Mouse (Mus musculus): ENCODE results near the gene Cyp2f2.

Cyp2f2 gene

DNA sequence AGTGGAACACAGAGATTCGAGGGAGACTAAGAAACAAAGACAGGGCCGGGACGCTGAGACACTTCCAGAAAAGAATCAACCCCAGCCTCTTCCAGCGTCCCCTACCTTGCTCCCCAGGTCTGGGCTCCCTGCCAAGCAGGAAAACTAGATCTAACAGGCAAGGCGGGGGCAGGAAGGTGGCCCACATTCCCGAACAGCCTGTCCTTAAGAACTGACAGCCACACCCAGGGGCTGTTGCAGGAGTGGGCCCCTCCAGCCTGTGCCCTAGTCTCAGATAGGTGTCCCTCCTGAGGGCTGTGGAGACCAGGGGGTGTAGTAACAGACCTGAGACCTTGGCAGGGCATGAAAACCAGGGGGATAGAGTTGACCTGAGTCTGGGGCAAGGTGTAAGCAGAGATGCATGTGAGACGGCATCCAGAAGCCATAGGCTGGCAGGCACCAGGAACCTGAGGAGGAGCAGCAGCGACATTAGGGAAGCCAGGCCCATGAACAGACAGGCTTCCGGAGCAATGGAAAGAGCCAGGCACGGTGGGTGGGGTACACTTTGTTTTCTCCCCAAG is 33.6 kb downstream of the Cyp2f2 start, which contains the start of gene Cyp2t4:
Cyp2t4 (plus strand) TSS at position 510 of the 560 bp plus-strand sequence.
- no peak for DNase-seq (ENCODE audit: low read depth, low spot score)

DNA sequence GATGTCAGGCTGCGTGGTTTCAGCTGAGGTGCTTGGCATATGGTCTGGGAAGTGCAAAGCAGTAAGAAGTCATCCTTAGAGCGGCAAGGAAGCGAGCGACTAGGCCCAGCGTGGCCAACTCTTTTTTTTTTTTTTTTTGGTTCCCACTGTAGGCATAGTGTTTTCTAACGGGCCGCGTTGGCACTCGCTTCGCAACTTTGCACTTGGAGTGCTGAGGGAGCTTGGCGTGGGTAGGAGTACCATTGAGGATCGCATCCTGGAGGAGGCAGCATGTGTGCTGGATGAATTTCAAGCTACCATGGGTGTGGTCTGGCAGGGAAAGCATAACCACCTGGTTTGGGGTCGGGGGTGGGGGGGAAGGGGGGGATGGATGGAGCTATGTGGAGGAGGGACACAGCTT is 36.3 kb downstream of the Cyp2f2 start:
- DNase-seq (ENCODE audit: low read depth, low spot score) = no peak

DNA sequence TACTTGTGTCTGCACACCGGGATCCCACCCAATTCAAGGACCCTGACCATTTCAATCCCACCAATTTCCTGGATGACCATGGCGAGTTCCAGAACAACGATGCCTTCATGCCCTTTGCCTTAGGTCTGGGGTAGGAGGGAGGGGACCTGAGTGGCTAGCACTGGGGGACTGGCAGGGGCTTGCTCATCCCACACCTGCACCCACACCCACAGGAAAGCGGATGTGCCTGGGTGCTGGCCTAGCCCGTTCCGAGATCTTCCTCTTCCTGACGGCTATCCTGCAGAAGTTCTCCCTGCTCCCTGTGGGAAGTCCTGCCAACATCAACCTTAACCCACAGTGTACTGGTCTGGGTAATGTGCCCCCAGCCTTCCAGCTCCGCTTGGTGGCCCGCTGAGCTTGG is 38.5 kb downstream of the Cyp2f2 start:
- DNase-seq (ENCODE audit: low read depth, low spot score) = no peak

DNA sequence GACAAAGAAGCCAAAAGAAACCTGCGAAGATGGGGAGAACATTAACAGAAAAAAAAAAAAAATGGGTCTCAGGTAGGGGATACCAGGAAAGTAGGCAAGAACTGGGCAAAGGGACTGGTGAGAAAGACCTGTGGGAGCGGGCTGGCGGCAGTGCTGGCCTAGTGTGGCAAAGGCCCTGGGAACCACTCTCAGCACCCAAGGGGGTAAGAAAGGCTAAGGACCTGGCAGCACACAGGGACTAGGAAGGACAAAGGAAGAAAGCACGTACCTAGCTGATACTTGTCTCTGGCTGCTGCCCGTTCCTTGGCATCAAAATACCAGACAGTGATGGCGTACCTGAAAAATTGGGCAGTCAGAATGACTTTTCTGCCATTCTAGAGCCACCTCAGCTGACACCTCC is 39.5 kb downstream of the Cyp2f2 start:
- no peak for DNase-seq (ENCODE audit: low read depth, low spot score)

DNA sequence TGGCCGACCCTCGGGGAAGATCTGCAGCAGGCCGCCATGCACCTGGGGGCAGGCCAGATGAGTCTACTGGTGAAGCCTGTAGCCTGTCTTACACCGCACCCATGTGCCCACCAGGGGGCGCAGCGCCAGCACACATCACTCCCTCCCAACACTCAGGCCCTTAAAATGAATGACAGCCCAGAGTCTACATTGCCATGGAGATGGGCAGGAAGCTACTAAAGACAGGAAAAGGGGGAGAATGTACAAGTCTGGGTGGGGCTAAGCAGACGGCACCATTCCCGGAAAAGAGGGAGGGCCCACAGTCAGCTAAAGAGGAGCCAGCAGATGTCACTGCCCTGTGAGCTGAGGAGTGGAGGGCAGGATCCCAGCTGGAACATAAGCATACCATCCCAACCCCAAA is 40.2 kb downstream of the Cyp2f2 start:
- peak; percentile 80 for DNase-seq (ENCODE audit: low read depth, low spot score)

DNA sequence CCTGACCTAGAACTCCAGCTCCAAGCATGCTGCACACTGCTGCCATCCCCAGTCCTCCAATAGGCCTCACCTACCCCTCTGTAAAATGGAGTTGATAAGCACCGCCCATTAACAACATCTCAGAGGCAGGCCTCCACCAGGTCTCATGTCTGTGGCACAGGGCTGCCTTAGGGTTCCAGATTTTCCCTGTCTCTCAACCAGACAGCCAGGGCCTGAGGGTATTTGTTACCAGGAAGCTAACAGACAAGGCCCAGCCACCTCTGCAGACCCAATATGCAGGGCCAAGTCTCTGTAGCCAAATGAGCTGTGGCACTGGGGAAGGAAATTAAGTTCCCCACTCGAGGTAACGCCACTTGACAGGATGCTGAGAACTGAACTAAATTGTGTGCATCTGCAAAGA is 41.2 kb downstream of the Cyp2f2 start:
- DNase-seq (ENCODE audit: low read depth, low spot score) = no peak

DNA sequence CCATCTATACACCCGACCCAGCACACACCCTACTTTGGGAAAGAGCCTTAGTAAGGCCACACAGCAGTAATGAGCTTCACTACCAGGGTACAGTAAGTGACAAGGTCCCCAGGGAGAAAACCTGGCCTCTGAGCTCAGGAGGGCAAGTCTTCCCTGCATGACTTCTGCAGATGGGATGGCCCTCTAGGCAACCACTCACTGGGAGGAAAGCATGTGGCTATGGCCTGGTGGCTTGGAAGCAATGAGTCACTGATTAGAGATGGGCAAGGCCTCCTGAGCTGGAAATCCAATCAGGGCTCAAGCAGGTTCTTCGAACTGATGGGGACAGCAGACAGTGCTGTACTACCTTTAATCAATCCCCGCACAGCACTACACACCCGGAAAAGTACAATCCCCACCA is 42.0 kb downstream of the Cyp2f2 start:
- no peak for DNase-seq (ENCODE audit: low read depth, low spot score)

DNA sequence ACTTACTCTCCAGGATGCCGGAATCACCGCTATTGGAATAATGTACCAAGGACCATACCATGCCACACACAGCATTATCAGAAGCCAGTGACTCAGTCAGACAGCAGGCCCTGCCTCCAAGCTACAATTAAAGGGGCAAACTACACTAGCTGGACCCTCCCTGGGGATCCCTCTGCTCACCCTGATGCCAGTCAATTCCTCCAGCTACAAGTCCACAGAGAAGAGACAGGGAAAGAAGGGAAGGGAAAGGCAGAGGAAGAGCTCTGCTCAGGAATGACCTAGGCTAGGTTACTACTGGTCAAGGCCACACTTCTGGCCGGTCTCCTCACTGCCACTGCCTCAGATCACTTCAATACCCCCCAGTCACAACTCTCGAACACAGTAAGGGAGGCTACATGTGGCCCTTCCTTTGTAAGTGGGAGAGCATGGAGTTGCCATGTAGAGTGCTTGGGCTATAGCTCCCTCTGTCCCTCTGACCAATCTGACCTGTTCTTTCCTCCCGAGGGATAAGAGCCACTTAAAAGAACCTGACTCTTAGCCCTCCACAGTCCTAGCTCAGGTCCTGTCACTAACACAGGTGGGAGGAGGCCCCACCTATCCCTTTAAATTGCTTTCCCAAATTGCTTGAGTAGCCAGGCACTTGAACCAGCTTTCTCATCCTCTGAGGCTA is 43.2 kb downstream of the Cyp2f2 start:
- no peak for DNase-seq (ENCODE audit: low read depth, low spot score)

DNA sequence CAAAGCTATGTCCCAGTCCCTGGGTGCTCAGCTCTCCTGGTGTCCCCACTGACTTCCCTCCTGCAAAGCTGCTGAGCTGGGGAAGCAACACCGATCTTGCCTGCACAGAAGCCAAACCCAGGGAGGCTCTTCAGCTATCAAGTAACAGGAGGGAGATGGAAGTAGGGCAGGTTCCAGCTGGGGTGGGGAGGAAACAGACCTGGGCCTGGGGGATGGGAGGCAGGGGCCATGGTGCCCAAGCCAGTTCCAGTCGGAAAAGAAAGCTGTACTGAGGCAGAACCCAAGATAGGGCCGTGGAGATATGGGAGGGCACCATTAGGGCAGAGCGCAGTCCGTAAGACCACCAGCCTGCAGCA is 43.7 kb downstream of the Cyp2f2 start:
- no peak for DNase-seq (ENCODE audit: low read depth, low spot score)

DNA sequence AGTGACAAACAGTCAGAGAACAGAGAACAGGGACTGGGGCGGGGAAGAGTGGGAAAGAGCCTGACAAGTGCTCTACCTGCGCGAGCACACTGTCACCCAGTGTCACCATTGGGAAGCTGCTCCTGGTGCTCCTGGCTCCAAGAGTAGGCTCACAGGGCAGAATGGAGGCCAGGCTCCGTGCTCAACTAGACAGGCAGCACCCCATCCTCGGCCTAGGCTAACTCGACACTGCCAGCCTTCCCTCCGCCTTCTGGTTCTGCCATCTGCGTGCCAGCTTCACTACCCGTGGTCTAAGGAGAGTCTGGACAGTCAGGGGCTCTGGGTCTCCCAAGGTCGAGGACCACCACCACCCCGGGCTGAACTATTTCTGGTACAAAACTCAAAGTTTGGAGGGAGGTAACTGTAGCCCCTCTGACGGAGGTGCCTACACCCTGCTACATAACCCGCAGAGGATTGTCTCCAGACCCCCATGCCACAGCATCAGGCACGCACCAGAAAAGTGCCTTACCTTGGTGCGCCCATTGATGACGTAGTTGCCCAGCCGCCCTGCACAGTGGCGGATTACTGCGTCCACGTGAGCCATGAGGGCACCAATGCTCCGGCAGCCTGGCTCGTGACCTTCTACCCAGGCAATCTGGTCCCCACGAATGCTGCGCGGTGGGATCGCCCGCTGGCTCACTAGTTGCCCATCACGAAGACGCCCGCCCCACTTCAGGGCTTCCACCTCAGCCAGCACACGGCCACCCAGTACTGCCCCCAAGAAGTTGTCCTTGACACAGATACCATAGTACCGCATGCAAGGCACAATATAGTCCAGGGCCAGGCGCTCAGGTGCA is 44.6 kb downstream of the Cyp2f2 start:
- no peak for DNase-seq (ENCODE audit: low read depth, low spot score)

DNA sequence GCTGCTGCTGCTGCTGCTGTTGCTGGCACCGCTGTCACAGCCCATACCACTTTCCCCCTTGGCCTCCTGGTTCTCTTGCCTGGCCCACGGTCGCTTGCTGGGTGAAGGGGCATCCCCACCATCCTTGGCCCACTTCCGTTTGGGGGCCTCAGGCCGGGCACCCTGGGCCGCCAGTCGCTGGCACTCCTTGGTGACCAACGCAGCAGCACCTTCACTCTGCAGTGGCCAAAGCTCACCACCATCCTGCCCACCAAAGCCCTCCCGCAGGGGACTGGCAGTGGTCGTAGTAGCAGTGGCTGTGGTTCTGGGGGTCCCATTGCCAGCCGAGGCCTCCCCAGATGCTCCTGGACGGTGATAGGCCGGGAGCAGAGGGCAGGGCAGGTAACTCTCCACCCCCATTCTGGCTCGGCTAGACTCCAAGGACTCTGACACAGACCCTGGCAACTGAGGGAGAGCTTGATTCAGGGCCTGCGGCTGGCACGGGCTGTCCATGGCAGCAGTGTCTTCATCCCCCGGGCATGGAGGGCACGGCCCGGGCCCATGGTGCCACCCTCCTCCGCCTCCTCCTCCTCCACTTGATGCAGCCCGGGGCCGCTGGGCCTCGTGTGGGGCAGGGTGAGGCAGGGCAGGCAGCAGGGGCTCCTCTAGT is 45.4 kb downstream of the Cyp2f2 start:
- no peak for DNase-seq (ENCODE audit: low read depth, low spot score)

DNA sequence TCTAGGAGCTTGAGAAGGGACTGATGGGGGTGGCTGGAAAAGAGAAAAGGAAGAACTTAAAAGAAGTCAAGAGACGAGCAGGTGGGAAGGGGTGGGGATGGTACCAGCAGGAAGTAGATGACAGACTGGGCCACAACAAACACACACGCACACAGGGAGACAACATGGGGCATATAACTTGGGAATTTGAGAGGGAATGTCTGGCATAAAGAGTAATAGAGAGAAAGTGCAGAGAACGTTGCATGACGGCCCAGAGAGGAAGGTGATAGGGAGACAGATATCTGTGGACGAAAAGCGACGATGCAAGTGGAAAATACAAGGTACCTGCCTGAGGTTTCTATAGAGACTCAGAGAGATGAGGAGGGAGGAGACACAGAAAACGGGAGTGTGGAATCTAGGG is 46.0 kb downstream of the Cyp2f2 start:
- peak; percentile 41 for DNase-seq (ENCODE audit: low read depth, low spot score)

DNA sequence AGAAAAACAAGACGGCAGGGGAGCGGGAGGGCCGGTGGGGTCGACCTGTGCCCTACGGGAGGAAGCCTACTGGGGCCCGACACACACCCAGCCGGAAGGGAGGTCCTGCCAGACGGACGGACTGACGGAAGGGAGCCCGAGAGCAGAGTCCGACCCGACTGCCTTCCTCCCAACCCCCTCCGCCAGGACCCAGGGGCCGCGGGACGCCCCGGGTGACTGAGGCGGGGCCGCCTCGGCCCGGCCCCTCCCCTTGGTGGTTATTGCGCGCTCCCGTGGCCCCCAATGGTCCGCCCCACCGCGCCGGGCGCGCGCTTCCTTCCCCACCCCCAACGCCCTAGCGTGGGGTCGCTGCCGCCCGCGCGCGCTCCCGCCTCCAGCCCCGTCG is 46.5 kb downstream of the Cyp2f2 start:
- DNase-seq (ENCODE audit: low read depth, low spot score) = peak; percentile 92

DNA sequence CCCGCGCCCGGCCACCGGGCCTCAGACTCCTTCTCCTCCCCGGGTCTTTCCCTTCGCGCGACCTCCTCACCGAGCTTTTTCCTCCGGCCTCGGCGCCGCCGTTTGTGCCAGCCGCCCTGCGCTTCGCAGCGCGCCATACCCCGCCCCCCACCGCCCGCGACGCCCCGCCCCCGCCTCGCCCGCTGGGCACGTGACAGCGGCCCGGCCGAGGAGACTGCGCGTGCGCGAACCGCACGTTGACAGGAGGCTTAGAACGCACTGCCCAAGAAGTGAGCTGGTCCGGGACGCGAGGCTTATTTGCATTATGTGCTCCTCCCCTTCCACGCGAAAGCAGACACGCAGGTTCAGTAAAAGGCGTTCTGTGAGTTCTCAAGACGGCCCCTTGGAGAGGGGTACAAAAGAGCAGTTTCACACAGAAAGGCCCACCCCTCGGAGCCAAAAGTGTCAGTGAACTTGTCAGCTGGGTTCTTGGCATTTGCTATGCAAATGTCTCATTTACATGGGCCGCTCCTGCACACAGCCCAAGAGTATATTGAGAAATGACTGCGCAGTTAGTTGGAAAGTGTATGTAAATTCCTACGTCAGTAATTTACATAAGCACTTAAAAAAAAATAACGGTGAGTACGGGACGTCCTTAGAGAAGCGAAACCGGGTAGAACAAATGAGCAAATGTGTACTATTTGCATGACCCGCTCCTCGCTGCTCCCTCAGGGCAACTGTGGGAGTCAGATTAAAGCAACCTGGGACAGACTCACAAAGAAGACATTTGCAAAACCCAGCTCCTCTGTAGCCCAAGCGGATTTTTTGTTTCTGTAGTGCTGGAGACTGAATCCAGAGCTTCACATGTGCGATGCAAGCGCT is 47.1 kb downstream of the Cyp2f2 start, which contains the start of gene Egln2:
Egln2 (minus strand) TSS at position 189 of the 861 bp plus-strand sequence.
- DNase-seq (ENCODE audit: low read depth, low spot score) = peak; percentile 97

DNA sequence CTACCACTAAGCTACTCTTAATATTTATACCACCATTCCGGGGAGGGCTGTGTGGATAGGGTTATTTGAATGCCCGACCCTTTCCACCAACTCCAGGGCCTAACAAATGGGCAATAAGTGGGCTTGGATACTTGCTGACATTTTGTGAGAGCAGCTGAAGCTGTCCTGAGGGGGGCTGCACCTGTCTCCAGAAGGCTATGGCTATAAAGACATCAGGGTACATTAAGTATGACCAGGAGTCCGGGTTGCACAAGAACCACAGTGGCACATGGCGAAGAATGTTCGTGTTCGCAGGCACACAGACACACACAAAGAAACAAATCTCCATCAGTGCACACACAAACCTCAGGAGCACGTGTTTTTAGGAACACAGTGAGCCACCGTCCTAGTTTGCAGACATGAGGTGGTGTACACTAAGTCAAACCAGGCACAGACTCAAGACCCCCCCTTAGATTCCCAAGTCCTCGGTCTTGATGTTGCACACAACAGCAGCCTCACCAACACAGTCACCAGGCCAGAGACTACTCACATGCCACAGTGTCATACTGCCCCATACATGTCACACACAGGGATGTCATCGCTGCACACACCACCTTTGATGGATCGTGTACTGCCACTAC is 47.9 kb downstream of the Cyp2f2 start:
- no peak for DNase-seq (ENCODE audit: low read depth, low spot score)

DNA sequence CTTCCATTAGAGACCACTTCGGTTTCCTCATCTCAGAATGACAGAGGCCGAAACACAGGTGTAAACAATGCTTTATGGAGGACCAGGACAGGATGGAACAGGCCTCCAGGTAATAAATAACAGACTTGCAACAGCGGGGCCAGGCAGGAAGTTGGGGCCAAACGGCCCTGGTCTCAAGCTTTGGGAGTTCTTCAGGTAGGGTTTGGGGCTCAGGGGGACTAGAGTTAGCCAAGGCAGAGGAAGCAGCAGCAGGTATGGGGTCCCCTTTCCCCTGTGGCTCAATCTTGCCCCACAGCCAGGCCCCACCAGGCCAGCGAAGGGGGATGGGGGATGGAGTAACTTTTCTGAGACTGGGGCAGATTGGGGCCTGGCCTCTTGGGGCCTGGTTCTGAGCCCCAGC is 48.7 kb downstream of the Cyp2f2 start:
- DNase-seq (ENCODE audit: low read depth, low spot score) = peak; percentile 54

DNA sequence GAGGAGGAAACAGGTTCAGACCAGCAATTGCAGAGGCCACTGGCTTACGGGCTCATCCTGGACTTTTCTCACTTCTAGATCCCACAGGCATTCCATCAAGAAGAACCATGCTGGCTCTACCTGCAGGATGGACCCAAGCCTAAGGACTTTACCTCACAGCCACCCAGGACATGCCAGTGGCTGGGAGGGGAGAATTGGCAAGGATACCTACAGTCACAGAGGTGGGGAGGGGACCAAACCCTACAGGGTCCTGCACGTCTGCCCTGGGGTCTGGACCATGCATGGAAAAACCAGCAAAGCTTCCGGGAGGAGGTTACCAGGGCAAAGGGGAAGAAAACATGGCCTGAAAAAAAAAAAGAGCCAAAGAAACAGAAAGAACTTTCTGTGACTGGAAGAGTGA is 51.3 kb downstream of the Cyp2f2 start:
- no peak for DNase-seq (ENCODE audit: low read depth, low spot score)

DNA sequence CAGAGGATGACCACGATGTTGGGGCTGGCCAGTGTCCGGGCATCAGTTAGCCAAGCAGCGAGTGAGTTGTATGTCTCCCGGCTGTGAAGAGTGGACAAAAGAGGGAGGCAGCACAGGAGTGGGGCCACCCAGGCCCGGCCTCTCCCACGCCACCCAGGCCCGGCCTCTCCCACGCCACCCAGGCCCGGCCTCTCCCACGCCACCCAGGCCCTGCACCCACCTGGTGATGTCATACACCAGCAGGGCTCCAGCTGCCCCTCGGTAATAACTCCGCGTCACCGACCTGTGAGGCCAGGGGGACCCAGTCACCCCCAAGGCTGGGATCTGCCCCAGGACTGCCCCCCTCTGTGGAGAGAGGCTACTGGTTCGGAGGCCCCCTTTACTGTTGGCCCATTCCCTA is 54.8 kb downstream of the Cyp2f2 start:
- no peak for DNase-seq (ENCODE audit: low read depth, low spot score)

DNA sequence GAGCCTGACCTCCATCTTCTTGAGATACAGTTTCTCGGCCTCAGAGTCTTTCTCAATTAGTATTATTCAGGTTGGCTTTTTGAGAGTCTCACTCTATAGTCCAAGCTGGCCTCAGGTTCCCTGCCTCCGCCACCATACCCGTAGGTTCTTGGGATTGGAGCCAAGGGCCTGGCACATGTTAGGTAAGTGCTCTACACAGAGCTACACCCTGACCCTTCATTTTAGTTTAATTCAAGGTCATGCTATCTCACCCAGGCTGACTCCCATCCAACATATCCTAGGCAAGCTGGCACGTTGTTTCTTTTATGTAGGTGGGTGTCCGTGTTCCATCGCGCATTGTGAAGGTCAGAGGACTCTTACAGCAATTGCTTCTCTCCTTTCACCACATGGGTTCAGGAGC is 55.2 kb downstream of the Cyp2f2 start:
- DNase-seq (ENCODE audit: low read depth, low spot score) = no peak

DNA sequence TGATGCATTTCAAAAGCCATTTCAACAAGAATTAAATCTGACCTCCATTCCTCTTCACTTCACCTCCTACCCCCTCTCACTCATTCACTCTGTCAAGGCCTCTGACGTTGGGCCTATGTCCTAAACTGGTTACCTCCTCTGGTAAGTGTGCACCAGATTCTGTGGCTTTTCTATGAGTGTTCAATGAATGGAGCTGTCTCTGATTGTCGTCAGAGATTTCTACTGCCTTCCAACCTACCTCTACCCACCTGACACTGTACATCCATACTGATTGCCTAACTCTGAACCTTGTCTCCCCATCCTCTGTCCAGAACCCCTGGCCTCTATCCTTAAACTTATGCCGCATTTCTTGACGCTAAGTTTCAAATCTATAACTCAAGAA is 58.2 kb downstream of the Cyp2f2 start:
- no peak for DNase-seq (ENCODE audit: low read depth, low spot score)

Data from A20 (cell line).